Mouse (Mus musculus) forebrain, embryonic 11.5 days (tissue): ENCODE measurements around the gene Srrd. TPM values are rescaled to one million over a fixed set of nuclear protein-coding genes. Genes with fewer than 3 reads are reported as not detected.

Source experiments
- ATAC-seq: fragments of 200-750 bp; cut with Nextera tagmentation; replicated peaks from 2 replicates; pipeline ENCODE4 v1.8.0; 2017; ENCODE audit warnings: moderate TSS enrichment; ENCODE audit not compliant: low FRiP score
- DNase-seq: peaks from one replicate; pipeline ENCODE4 v3.0.0-alpha.2; 2017; ENCODE audit warnings: low spot score
- H3K27ac ChIP-seq: fragments of 300-500 bp; sonication (generic); 2 replicates; pipeline ENCODE4 v1.5.1; 2014; ENCODE audit warnings: low read depth, low read length
- H3K27me3 ChIP-seq: fragments of 300-500 bp; sonication (generic); 2 replicates; pipeline ENCODE4 v1.6.1; 2014; ENCODE audit warnings: mild to moderate bottlenecking, low read length, mixed read lengths; ENCODE audit not compliant: control insufficient read depth, insufficient read depth
- H3K36me3 ChIP-seq: fragments of 300-500 bp; sonication (generic); 2 replicates; pipeline ENCODE4 v1.6.1; 2014; ENCODE audit warnings: mild to moderate bottlenecking, low read length, moderate library complexity, mixed read lengths; ENCODE audit not compliant: control insufficient read depth, insufficient read depth
- H3K4me1 ChIP-seq: fragments of 300-500 bp; sonication (generic); replicated peaks from 2 replicates; pipeline ENCODE4 v1.6.1; 2014; ENCODE audit warnings: low read length, mixed read lengths; ENCODE audit not compliant: control insufficient read depth, insufficient read depth
- H3K4me2 ChIP-seq: fragments of 300-500 bp; sonication (generic); 2 replicates; pipeline ENCODE4 v1.6.1; 2014; ENCODE audit warnings: low read depth, mild to moderate bottlenecking, low read length, moderate library complexity, mixed read lengths; ENCODE audit not compliant: severe bottlenecking
- H3K4me3 ChIP-seq: fragments of 300-500 bp; sonication (generic); 2 replicates; pipeline ENCODE4 v1.5.1; 2014; ENCODE audit warnings: low read depth, low read length
- H3K9ac ChIP-seq: fragments of 300-500 bp; sonication (generic); 2 replicates; pipeline ENCODE4 v1.6.1; 2014; ENCODE audit warnings: low read length
- H3K9me3 ChIP-seq: fragments of 300-500 bp; sonication (generic); 2 replicates; pipeline ENCODE4 v1.6.1; 2016; ENCODE audit warnings: low read length, mixed read lengths; ENCODE audit not compliant: control insufficient read depth
- WGBS: fragments of 180-500 bp; shearing (Covaris S2); extraction: QIAGEN DNeasy Blood & Tissue Kit; methylation state at CpG from one replicate; pipeline ENCODE4 v1.1.7; 2014; 5-methylcytosine and 5-hydroxymethylcytosine counted together
- polyA plus RNA-seq: library from polyadenylated mRNA; unstranded; fragments of >200 nt; fragmentation: Nextera tagmentation; extraction: Ambion mirVana; gene quantifications from 2 replicates; pipeline ENCODE4 v1.2.1, GENCODE M21; 2014

Gene Srrd
- polyA plus RNA-seq, 1 experiment from 2014 or later = 46.1 TPM

DNA sequence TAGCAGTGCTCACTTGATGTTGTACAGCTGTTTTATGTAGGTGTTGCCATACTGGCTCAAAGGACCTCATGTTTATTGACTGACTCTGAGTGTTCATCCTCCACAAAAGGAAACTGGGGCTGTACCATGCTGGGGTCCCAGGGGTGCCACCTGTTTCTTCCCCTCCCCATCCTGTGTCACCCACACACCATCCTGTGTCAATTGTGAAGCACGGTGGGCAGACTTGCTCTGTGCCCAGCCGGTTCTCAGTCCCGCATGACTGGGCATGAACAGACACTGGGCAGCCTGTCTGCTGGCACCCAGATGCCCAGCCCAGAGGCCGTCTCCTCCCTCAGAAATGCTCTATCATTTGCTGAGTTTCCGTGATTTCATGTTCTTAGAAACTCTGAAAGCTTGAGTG lies 51.0 kb downstream of the Srrd start:
- no peaks in the 10 kb centered on the region for H3K27me3 ChIP-seq
- no peak overlapping the region for H3K4me2 ChIP-seq
- WGBS = 89% methylated on average over 5 of the region's 5 CpGs
- ATAC-seq (no peak), DNase-seq (no peak)
- no peaks in the 10 kb centered on the region; the same call in 1 of the 2 replicates for H3K4me1 ChIP-seq
- H3K9ac ChIP-seq = no peak overlapping the region
- H3K4me3 ChIP-seq = no peak overlapping the region
- H3K27ac ChIP-seq = no peak overlapping the region
- H3K36me3 ChIP-seq = no peaks in the 10 kb centered on the region
- H3K9me3 ChIP-seq = no peaks in the 10 kb centered on the region

DNA sequence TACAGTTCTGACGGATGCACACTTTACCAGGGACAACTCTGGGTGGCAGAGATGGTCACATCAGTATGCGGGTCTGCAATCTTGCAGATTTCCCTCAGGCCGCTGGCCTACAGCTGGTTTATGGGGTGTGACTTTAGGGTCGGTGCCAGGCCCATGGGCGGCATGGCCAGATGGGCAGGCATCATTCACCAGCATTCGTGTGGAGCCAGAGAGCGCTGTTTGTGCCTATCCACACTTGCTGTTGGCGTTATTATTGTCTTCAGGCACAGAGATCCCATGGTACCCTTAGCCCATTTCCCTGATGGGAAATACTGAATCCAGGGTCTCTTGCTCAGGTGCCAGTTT lies 52.3 kb downstream of the Srrd start:
- Histone ChIP-seq H3K9me3 (no peaks in the 10 kb centered on the region), H3K4me3 (no peak overlapping the region), H3K27me3 (no peaks in the 10 kb centered on the region), H3K27ac (no peak overlapping the region), H3K4me1 (no peaks in the 10 kb centered on the region; the same call in 1 of the 2 replicates), H3K9ac (no peak overlapping the region), H3K36me3 (no peaks in the 10 kb centered on the region), H3K4me2 (no peak overlapping the region)
- WGBS = 93% methylated on average over 8 of the region's 8 CpGs
- ATAC-seq = no peak
- DNase-seq = no peak

DNA sequence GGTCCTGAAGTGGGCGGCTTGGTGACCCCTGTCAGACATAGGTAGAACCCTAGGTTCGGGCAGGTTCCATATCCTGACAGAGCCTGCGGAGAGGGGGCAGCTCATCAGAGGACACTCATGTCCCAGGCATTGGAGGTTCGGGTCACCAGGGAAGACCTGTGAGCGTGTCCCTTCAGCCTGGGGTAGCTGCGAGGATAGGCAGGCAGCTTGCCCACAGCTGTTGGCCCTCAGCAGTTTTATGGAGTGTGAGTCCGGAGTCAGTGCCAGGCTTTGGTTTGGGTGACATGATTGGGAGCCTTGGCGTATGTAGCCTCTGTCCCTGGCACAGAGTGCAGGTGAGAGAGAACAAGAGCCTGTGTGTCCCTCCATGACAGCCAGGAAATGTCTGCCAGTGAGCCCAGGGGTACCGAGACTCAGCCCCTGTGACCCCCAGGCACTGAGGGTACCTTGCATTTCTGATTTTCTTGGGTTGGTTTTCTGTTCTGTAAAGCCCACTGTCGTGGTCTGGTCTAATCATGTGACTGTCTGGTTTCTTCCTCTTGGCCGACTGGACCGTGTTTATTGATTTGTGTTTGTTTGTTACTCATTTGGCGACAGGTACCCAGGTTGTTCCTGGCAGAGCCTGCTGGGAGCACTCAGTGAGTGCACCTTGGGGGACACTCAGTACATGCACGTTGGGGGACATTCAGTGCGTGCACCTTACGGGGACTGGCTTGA lies 52.9 kb downstream of the Srrd start:
- no peaks in the 10 kb centered on the region for H3K9me3 ChIP-seq
- no peaks in the 10 kb centered on the region for H3K36me3 ChIP-seq
- H3K9ac ChIP-seq = no peak overlapping the region
- no peaks in the 10 kb centered on the region; the same call in 1 of the 2 replicates for H3K4me1 ChIP-seq
- H3K27me3 ChIP-seq = no peaks in the 10 kb centered on the region
- WGBS = 87% methylated on average over 16 of the region's 16 CpGs
- H3K4me3 ChIP-seq = no peak overlapping the region
- H3K4me2 ChIP-seq = no peak overlapping the region
- ATAC-seq (no peak), DNase-seq (no peak)
- no peak overlapping the region for H3K27ac ChIP-seq

DNA sequence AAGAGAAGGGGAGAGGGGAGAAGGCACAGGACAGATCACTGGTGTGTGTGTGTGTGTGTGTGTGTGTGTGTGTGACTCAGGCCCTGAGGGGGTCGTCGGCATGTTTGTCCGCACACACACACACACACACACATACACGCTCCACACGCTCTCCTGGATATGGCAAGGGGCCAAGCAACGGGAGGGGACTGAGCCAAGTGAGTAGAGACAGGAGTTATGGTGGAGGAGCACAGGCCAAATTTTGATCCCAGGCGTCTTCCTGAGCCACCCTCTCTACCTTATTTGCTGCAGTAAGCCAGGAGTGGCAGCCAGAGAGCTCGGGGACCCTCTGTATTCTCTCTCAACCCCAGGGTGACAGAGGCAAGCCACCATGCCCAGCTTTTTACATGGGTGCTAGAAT lies 53.6 kb downstream of the Srrd start:
- no peaks in the 10 kb centered on the region for H3K36me3 ChIP-seq
- WGBS = 80% methylated on average over 8 of the region's 8 CpGs
- no peaks in the 10 kb centered on the region for H3K4me1 ChIP-seq
- no peak overlapping the region for H3K4me3 ChIP-seq
- ATAC-seq (no peak), DNase-seq (no peak)
- H3K4me2 ChIP-seq = no peak overlapping the region
- no peak overlapping the region for H3K9ac ChIP-seq
- no peak overlapping the region for H3K27ac ChIP-seq
- no peaks in the 10 kb centered on the region for H3K9me3 ChIP-seq
- no peaks in the 10 kb centered on the region for H3K27me3 ChIP-seq

DNA sequence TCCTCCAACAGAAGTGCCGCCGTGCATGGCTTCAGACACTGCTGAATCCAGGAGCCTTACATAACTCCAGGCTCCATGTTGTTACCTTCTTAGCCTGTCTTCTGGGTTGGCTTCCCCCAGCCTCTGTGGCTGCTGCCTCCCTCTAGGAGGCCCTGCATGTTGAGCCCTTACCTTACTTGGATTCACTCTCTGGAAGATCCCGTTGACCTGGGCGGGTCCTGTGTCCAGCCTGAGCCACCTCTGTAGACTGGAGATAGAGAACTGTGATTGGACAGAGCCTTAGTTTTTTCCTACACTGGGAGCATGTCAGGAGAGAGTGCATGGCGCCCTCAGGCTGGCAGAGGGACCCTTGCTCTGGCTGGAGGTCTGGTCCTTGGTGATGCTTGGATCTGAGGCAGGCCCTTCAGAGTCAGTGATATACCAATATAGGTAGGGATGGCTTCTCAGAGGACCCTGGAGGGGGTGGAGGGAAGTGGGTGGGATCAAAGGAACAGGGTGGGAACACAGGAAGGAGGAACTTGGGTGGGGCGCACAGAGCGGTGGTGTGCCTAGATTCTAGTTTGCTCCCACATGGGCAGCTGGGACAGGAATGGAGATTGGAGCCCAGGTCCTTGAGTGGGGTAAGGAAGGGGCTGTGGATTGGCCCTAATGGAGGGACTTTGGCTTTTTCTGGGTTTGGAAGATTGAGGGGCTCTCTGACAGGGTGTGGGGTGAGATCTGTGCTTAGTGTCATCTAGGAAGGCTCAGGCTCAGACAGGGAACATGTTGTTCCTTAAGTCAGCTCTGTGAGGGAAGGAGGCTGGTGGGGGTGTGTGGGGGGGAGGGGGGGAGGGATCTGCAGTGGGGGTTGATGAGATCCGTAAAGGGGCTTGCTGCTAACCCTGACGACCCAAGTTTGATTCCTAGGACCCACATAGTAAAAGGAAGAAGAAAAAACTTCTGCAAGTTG lies 54.4 kb downstream of the Srrd start:
- Histone ChIP-seq H3K27ac (no peak overlapping the region), H3K9ac (no peak overlapping the region), H3K4me1 (no peaks in the 10 kb centered on the region), H3K36me3 (no peaks in the 10 kb centered on the region), H3K27me3 (no peaks in the 10 kb centered on the region), H3K4me2 (no peak overlapping the region), H3K9me3 (no peaks in the 10 kb centered on the region), H3K4me3 (no peak overlapping the region)
- no peak for ATAC-seq
- WGBS = 83% methylated on average over 9 of the region's 9 CpGs
- DNase-seq = no peak

DNA sequence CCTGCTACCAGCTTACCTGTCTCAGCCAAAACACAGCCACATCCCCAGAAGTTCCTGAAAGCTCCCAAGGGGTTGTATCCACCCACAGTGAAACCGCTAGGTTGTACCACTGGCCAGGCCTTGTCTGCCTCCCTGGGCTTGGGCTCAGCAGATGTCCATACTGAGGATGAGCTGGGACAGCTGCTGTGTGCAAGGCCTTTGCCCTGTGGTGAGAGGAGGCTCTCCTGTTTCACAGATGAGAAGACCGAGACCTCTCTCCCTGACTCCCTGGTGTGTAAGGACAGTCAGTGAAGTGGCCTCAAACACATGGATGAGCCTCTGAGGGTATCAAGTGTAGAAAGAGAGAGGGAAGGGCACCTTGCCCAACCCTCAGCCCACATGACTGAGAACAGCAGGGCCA lies 55.2 kb downstream of the Srrd start:
- ATAC-seq (no peak), DNase-seq (no peak)
- no peak overlapping the region for H3K4me3 ChIP-seq
- H3K27ac ChIP-seq = no peak overlapping the region
- H3K4me2 ChIP-seq = no peak overlapping the region
- no peaks in the 10 kb centered on the region for H3K27me3 ChIP-seq
- no peak overlapping the region for H3K9ac ChIP-seq
- WGBS = 94% methylated on average over 2 of the region's 2 CpGs
- H3K36me3 ChIP-seq = no peaks in the 10 kb centered on the region
- no peaks in the 10 kb centered on the region for H3K4me1 ChIP-seq
- H3K9me3 ChIP-seq = no peaks in the 10 kb centered on the region

Other genes with a start within 250 kb of the Srrd start
- gene Cryba4, start 90.5 kb downstream of the Srrd start, polyA plus RNA-seq = 0.48 and 1.1 TPM in 2 replicates
- gene Crybb1, start 87.2 kb downstream of the Srrd start, polyA plus RNA-seq = 0.48 and 0.73 TPM in 2 replicates
- 30.9 and 34.3 TPM in 2 replicates for gene Tpst2, start 66.3 kb downstream of the Srrd start, polyA plus RNA-seq
- gene Tfip11, start 16.7 kb downstream of the Srrd start, polyA plus RNA-seq = 32.5 and 33.7 TPM in 2 replicates
- gene Hps4, start within 50 bp of the Srrd start, polyA plus RNA-seq = 32.9 and 35.4 TPM in 2 replicates
- 0.29 TPM in 1 of 2 replicates, not detected in the other for gene Gm6583, start 13.0 kb upstream of the Srrd start, polyA plus RNA-seq
- 50.7 and 54.1 TPM in 2 replicates for gene Asphd2, start 51.8 kb upstream of the Srrd start, polyA plus RNA-seq
- not detected in 2 replicates for gene Gm6588, start 106.4 kb upstream of the Srrd start, polyA plus RNA-seq
- gene Sez6l, start 234.1 kb upstream of the Srrd start, polyA plus RNA-seq = 4.8 and 5.8 TPM in 2 replicates